Mouse (Mus musculus): ENCODE measurements around the gene Gm20388. TPM values are rescaled to one million over a fixed set of nuclear protein-coding genes. Genes with fewer than 3 reads are reported as not detected.
A peak's percentile ranks its signal among the peaks of the same experiment; 100 is the strongest.

The Gm20388 gene
- total RNA-seq, 2 experiments from 2014 or later = 8.8 TPM

DNA sequence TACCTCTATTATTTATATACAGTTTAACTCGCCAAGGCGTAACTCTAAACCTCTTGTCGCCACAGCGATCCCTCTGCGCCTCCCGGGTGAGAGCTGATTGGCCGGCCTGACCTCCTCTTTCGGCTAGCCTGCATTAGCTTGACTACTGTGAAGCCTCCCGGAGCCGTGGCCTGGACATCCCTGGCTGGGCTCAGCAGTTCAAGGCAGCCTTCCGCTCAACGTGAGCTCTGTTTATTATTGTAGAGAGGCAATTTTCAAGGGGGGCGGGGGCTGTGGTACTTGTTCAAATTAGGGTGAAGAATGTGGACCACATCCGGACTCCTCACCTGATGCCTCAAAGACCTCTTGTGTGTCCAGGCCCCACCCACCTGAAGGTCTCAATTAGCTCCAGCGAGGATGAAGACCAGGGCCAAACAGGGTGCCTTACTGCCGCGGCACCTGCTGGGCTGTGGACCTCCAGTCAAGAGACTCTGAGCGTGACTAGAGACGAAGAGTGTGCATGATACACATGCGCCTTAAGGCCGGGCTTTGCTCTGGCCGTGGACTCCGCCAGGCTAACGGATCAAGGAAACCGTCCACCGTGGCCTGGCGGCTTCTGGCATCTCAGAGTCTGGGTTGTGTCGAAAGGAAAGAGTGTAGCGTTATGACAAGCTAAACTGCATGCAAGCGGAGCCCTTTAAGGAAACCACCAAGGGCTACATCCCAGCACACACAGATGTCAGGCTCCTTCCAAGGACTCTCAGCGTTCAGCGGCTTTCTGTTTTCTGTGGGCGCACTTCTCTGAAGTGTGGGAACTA, 1309.7 kb downstream of the Gm20388 start:
- no peak for DNase-seq (ENCODE audit: extremely low spot score in 1 of 2, low spot score in 1 of 2)

DNA sequence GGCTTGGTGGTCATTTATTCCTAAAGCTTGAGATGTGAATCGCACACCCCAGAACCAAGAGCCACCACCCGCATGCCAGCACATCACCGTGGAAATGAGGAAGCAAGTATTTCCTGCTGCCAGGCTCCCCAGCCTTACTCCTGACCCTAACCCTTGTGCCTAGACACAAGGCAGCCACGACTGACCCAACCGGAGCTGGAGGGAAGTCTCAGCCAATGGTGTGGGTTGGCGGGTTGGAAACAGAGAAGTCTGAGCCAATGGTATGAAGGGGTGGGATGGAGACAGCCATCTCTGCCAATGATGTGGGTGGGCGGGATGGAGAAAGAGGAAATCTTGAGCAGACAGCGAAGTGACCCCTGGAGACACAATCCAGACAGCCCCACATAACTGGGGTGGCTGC, 1314.1 kb downstream of the Gm20388 start:
- no peak for DNase-seq (ENCODE audit: extremely low spot score in 1 of 2, low spot score in 1 of 2)

DNA sequence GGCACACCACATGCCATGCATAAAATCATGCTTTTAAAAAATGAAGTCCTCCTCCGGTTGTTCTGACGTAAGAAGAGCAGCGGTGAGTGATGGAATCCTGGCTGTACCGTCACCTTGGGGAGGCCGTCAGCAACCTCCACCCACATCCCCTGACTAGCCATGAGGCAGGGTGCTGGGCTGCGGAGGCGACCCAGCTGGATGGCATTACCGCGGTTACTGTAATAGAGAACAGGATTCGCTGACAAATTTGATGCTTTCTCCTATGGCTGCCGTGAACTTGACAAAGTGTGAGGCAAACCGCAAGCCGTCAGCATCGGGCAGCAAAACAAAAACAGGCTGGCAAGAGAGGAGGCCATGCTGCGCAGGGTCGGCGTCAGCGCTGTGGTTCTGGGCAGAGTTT, 1317.1 kb downstream of the Gm20388 start:
- peak in 1 of 2 experiments; percentile 10 for DNase-seq (ENCODE audit: extremely low spot score in 1 of 2, low spot score in 1 of 2)

DNA sequence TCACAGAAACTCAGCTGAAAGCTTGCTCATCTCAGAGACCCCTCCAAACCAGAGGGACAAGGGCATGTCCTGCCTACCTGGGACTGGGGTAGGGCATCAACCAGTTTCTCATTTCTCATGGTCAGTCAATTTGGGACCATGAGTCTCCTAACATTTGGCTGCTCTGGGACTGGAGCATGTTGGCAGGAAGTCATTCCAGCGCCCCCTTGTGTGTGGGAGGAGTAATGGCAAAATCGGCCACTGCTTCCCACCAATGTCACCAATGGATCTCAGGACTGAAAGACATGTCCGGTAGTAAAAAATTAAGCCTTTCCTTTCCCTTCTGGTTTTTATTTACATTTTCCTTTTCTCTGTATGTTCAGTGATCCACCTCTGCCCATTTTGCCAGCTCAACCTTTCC, 1318.3 kb downstream of the Gm20388 start:
- DNase-seq (ENCODE audit: extremely low spot score in 1 of 2, low spot score in 1 of 2) = peak in 1 of 2 experiments; percentile 19

DNA sequence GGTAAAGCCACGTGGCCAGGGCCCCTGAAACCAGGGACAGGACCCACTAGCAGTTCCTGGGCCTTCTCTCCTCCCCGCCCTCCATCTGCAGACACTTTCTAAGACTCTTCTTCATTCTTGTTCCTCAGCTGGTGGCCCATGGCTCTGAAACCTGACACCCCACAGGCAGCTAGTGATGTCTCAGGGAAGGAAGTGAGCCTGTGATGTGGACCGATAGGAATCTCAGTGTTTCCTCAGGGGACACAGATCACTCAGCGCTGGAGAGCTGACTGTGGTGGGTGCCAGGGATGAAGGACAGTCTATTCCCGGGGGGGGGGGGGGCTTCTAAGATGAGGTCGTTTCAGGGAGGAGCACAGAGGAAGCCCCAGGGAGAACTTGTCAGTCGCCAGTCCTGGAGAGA, 1318.9 kb downstream of the Gm20388 start:
- DNase-seq (ENCODE audit: extremely low spot score in 1 of 2, low spot score in 1 of 2) = no peak

DNA sequence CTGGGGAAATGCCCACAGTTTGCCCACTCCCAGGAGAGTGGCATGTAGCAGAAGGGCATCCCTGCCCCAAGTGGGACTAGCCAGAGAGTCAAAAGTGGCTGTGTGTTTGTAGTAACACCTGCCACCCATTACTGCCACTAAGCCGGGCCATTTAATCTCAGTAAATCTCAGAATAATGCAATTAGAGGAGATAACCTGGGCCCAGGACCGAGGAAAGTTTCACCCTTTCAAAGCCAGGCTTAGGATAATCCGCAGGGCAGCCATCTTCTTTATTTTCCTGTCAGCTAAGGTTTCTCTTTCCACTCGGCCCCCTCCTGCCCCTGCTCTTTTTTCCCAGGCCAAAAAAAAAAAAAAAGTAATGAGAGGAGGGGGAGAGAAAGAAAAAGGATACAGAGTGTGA, 1322.6 kb downstream of the Gm20388 start:
- DNase-seq (ENCODE audit: extremely low spot score in 1 of 2, low spot score in 1 of 2) = no peak

DNA sequence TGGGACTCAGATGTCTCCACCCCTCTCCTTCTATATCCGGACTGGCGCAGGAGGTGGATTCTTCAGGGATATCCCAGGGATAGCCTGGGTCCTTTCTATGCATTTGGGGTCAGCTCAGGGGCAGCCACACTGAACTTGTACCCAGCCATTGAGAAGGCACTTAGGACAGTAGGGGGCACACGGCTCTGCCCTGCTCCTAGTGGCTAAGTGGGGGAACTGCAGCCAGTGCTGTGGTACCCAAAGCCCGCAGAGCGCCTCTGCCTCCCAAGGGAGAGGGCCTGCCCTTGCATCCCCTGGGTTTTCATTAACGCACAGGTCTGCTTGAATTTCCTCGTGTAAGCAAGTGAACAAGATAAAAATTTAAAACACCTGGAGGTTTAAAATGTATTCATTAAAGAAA, 1324.3 kb downstream of the Gm20388 start:
- DNase-seq (ENCODE audit: extremely low spot score in 1 of 2, low spot score in 1 of 2) = peak in 1 of 2 experiments; percentile 12

DNA sequence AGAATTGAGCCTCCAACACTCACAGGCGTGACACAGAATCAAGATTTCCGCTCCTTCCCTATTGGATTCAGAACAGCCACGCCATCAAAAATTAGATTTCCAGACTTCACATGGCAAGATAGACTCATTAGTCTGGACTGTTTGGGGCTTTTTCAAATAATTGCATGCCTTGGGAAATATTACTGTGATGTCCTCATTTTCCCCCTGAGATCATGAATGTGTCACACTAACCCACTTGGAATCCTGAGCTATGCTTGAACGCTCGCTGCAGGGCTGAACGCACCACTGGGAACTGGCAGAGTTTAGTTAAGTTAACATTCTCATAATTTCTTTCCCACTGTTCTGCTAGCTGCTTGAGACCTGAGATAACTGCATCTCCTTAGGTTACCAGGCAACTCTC, 1329.0 kb downstream of the Gm20388 start:
- no peak for DNase-seq (ENCODE audit: extremely low spot score in 1 of 2, low spot score in 1 of 2)

DNA sequence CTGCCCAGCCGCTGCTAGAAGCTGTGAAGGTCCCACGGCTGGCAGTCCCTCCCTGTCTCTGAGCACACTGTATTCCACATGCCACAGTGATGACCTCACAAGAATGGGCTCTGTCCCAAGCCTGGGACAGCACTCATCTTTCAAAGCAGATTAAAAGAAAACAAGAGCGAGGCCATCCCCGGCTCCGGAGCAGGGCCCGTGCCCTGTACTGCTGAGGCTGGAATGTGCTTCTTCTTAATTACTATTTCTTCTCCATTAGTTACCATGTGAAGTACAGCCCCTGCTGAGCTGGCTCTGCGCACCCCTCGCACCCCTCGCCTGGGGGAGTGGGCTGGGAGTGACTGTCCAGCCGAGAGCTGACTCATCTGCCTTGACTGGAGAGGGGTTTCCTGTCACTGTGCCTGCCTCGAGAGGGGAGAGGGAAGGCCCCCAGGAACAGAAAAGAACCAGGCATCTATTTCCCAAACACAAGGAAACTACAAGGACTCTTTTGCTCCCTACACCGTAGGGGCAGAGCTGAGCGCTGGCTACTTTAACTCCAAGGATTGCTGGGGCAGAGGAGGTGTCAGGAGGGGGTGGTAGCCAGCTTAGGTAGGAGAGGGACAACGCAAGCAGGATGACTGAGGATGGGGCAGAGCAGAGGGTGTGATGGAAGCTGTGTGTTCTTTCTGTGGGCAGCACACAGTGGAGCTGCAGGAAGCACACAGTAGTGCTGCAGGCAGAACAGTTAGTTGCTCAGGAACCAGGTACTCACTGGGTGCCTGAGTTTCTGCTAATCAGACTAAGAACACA, 1331.3 kb downstream of the Gm20388 start:
- no peak for DNase-seq (ENCODE audit: extremely low spot score in 1 of 2, low spot score in 1 of 2)

DNA sequence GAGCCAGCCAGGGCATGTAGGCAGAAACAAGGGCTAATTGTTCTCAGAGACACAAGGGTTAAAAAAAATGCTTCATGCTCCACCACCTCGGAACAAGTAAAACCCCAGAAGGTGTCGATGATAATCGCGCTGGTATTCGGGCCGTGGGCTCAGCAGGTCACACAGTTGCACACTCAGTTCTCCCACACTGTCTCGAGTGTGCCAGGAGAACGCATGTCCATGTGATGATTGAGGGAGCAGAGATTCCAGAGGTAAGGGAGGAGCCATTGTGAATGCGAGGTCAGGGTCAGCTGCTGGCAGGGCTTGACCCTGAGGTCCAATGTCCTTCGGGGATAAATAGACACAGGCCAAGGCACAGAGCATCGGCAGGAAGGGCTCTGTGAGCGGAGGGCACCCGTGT, 1332.0 kb downstream of the Gm20388 start:
- no peak for DNase-seq (ENCODE audit: extremely low spot score in 1 of 2, low spot score in 1 of 2)

DNA sequence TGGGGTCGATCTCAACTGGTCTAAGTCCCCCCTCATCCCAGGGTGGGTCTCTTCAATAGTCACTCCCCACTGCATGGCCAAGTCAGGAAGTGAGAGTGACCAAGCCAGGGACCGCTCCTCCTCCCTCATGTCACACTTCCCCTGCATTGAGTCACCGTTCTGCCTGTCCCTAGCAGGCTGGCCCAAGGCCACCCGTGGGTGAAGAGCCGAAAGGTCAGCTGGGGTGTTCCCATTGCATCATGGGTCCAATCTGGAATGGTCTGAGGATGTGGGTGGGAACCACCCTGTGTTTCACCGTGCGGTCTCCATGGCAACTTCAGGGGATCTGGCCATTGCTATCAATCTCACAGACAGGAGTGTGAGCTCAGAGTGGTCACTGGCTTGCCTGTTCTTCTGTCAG, 1338.2 kb downstream of the Gm20388 start:
- DNase-seq (ENCODE audit: extremely low spot score in 1 of 2, low spot score in 1 of 2) = no peak

DNA sequence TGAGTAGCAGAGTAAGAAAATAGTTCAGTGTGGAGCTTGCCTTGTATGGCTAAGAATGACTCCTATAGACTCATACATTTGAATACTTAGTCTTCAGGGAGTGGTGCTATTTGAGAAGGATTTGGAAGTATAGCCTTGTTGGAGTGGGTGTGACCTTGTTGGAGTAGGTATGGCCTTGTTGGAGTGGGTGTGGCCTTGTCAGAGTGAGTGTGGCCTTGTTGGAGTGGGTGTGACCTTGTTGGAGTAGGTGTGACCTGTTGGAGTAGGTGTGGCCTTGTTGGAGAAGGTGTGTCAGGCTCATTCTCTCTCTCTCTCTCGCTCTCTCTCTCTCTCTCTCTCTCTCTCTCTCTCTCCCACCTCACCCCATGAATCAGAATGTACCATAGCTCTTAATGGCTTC, 1338.8 kb downstream of the Gm20388 start:
- no peak for DNase-seq (ENCODE audit: extremely low spot score in 1 of 2, low spot score in 1 of 2)

DNA sequence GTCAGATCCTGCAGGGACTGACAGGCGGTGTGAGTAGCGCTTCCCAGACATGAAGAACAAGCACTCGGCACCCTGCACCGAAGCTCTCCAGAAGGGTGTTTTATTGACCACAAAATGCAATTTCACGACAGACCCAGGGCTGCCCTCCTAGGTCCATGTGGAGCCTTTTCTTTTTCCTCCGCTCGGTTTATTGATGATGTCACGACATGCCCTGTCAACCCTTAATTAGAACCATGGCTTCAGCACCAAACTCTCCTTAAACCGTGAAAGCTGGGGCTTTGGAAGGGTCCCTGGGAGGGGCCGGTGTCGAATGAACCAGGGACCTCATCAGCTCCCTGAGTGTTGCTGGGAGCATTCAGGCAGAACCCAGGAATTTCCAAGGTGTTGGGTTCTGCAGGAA, 1340.4 kb downstream of the Gm20388 start:
- DNase-seq (ENCODE audit: extremely low spot score in 1 of 2, low spot score in 1 of 2) = no peak

DNA sequence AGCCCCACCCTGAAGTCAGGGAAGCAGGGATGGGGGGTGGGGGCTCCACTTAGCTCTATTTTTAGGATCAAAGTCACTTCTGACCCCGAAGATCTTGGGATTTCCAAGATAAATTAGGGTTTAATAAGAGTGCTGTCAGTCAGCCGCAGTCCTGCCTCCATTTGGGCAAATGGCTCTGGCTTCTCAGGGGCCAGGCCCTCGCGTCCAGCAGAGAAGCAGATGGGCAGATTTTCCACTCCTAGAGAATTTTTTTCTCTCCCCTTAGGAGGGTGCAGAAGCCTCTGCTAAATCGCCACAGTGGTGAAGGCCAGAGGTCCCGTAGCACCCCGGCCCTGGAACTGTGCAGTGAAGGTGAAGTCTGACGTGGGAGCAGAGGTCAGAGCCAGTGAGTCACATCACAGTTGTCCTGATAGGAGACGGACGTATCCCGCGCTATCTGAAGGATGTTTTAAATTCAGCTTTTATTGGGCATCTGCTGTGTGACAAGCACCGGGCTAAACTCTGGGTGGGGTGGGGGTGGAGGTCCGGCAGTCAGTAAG, 1345.2 kb downstream of the Gm20388 start:
- no peak for DNase-seq (ENCODE audit: extremely low spot score in 1 of 2, low spot score in 1 of 2)

DNA sequence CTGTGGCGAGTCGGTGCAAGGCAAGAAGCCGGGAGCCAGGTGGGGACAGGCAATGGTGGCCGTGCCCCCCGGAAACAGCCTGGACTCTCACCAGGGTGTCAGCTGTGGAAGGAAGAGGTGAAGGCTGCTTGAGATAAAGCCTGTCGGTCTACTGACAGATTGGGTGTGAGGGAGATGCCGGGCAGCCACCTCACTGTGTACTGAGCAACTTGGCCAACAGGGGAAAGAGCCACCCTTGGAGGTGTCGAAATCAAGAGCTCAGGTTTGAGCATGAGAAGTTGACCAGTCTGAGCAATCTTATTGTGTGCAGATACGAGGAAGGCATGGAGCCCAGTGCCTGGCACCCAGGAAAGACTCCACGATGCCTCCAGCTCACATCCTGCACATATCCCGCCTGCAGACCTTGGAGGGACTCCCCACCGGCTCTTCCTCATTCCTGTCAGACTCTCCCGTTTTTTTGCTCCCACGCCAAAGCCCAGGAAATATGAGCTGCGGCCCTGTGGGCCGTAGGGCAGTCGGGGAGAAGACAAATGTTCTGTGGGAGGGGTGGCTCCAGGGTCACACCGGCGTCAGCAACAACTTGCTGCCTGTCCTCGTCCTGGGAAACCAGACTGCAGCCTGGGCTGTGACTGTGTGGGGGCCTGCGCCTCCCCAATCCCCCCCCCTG, 1347.6 kb downstream of the Gm20388 start:
- DNase-seq (ENCODE audit: extremely low spot score in 1 of 2, low spot score in 1 of 2) = no peak

DNA sequence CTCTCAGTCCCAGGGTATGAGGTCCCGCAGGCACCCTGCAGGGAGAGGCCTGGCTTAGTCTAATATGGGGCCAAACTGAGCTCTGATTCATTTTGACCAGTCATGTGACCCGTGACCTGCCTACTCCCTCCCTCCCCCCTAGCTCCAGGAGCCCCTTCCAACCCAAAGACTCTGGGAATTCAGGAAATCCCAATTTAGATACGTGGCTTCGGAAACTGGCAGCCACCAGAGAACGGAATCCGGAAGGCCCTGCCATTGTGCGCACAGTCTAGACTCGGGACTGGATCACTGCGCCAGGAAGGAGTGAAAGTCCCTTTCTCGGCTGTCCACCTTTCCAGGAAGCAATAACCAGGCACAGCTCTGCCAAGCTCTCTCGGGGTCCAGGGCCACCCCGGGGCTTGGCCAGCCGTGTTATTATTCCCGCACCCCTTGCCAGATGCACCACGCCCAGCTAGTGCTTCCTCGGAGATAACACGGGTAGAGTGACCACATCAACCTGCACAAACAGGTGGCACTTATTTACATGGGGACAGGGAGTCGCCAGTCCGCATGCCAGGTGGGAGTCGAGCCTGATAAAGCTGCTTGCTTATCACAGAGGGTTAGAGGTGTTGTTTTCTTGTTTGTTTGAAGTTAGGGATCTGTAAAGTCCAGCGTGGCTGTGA, 1352.2 kb downstream of the Gm20388 start:
- no peak for DNase-seq (ENCODE audit: extremely low spot score in 1 of 2, low spot score in 1 of 2)

DNA sequence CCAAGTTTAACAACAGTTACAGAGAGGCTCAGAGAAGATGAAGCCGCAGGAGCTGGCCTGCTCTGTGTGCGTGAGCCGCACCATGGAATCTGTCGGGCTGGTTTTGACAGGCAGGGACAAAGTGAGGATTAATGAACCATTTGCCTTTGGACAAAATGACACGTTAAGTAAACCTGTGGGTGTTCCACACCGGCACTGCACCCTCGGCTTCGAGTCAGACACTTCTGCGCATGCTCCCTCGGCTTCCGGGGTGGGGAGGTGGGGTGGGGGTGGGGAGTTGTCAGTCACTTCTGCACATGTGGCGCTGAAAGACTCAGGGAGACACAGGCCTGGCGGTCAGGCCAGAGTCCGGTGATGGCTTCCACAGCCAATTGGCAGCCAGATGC, 1352.7 kb downstream of the Gm20388 start:
- DNase-seq (ENCODE audit: extremely low spot score in 1 of 2, low spot score in 1 of 2) = no peak

DNA sequence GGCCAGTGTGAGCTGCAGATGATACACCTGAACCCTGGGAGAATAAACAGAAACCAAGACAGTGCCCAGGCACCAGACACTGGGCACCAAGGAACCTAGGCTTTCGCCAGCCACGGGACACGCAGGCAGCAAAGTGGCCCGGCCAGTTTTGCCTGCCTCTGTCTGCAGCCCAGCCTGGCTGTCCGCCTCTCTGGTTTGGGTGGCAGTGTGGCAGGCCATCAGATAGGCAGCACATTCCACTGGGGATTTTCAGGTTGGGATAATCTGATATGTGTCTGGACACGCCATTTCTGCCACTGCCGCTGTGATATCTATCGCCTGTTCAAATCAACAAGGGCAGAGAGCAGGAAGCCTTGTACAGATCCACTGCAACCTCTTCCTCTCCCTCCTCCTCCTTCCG, 1353.6 kb downstream of the Gm20388 start:
- DNase-seq (ENCODE audit: extremely low spot score in 1 of 2, low spot score in 1 of 2) = no peak

DNA sequence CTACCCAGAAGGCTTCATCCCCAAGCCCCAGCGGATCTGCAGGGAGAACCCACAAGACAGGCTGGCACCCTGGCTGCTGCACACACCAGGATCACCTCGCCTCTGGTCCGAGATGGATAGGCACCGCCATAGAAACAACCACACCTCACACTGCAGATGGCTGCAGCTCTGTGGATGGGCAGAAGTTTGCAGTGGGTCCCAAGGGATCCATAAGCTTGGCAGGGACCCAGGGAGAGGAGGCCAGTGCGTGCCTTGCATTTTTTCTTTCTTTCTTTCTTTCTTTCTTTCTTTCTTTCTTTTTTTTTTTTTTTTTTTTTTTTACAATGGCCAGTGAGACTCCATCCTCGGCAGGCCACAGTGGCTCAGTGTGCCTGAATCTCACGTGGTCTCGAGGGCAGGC, 1360.9 kb downstream of the Gm20388 start:
- no peak for DNase-seq (ENCODE audit: extremely low spot score in 1 of 2, low spot score in 1 of 2)

DNA sequence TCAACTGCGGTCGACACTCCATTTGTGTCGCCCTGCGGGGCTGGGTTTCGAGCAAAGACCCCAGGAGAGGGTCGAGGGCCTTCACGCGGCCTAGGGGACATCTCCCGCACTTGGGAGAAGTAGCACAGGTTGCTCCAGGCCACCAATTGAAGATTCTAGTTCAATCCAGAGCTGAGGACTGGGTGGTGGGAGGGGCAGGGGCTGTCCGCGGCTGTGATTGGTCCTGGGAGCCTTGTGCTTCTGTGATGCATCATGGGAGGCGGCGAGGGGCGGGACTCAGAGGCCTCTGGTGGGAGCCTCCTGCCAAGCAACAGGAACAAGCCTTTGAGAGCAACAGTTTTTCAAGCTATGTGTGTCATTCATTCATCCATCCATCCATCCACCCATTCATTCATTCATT, 1362.6 kb downstream of the Gm20388 start:
- no peak for DNase-seq (ENCODE audit: extremely low spot score in 1 of 2, low spot score in 1 of 2)

DNA sequence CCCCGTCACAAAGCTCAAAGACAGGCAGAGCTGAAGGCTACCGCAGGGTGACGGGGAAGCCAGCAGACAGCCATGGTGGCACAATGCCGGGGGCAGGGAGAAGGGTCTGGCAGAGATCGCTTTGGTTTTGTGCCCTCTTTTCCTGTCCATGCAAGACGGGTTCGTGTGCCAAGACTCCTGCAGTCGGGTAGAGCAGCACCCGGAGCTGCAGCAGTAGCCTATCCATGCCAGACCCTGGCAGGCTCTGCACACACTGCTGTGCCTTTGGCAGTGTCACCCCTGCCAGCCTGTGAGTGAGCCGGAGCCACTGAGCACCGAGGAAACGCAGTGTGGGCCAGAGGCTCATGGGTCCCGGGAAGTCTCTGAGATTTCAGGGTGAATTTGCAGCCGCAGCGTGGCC, 1363.0 kb downstream of the Gm20388 start:
- DNase-seq (ENCODE audit: extremely low spot score in 1 of 2, low spot score in 1 of 2) = peak in 1 of 2 experiments; percentile 11
